Mouse (Mus musculus): ENCODE data around the gene Defa23.
"Not testable (repeated sequence)": the region's sequence is repeated elsewhere in the genome, so short reads cannot be mapped to it uniquely, and the experiment has no call there.

- not testable (repeated sequence) for TF ChIP-seq POLR2A (IDR thresholded peaks at IDR 0.05; ENCODE audit: borderline replicate concordance, low read depth, low read length); CTCF (IDR thresholded peaks at IDR 0.05; ENCODE audit: low read depth, low read length)
These were observed 29.3 kb downstream of the Defa23 start, which contains the start of gene Defa25 for GRCm38 (mm10) chr8:21084142-21084541.

All from bone marrow macrophage, adult 2 months (primary cell).